In genomic region chr2:48949743-48950251, GRCm38 (mm10) we compare ENCODE assay signal across 8 mouse cellular contexts. TPM values are rescaled to one million over a fixed set of nuclear protein-coding genes. Genes with fewer than 3 reads are reported as not detected.
DNase-seq lines count a peak whose midpoint lies in the region; ATAC-seq and TF ChIP-seq lines count a peak whose summit lies in the region.

No protein-coding gene starts in this region.

- peak overlapping the region; percentile 70 for H3K27ac ChIP-seq in ES-E14 (ENCODE audit: insufficient read depth, low read depth, low read length, poor library complexity, severe bottlenecking)
- peak overlapping the region; percentile 95 for H3K27ac ChIP-seq in heart, embryonic 14.5 days (replicated peaks in 1 of 2; ENCODE audit: control insufficient read depth in 1 of 2, insufficient read depth in 1 of 2, low read depth in 2 of 2, low read length in 2 of 2)
- peak overlapping the region; percentile 94 for H3K27ac ChIP-seq in lung, embryonic 14.5 days (ENCODE audit: low read depth)
- H3K27ac ChIP-seq in olfactory bulb, adult 2 months (ENCODE audit: insufficient read depth, low read depth, low read length), result peak overlapping the region; percentile 100

- H3K9ac ChIP-seq in ES-E14 (ENCODE audit: insufficient read depth, low read depth, low read length, poor library complexity, severe bottlenecking), result peak overlapping the region; percentile 95
- peak overlapping the region; percentile 96 for H3K9ac ChIP-seq in heart, embryonic 14.5 days (ENCODE audit: low read length)
- H3K9ac ChIP-seq in lung, embryonic 14.5 days, result peak overlapping the region; percentile 80

- WGBS in heart, embryonic 14.5 days, result 0% methylated on average over 8 of the region's 9 CpGs
- 0% methylated on average over 9 of the region's 9 CpGs for WGBS in lung, embryonic 14.5 days
- WGBS in olfactory bulb, adult 2 months, result 1% methylated on average over 9 of the region's 9 CpGs

- H3K4me2 ChIP-seq in heart, embryonic 14.5 days (ENCODE audit: low read length), result peak overlapping the region; percentile 86
- H3K4me2 ChIP-seq in lung, embryonic 14.5 days, result peak overlapping the region; percentile 68

- DNase-seq in ES-E14 (ENCODE audit: low read depth, low spot score), result peak; percentile 30
- DNase-seq in adrenal gland, postnatal 25 days, result peak; percentile 34
- DNase-seq in kidney, postnatal 25 days, result peak; percentile 39 to 63
- peak; percentile 64 for DNase-seq in lung, embryonic 14.5 days
- peak; percentile 34 for DNase-seq in urinary bladder, adult 2 months (ENCODE audit: low spot score)

- peak; percentile 20 for ATAC-seq in heart, embryonic 14.5 days (ENCODE audit: insufficient number of reproducible peaks, insufficient read depth, low FRiP score, low read depth)
- ATAC-seq in lung, embryonic 14.5 days (ENCODE audit: insufficient read depth), result peak; percentile 70

- no peaks in the 10 kb centered on the region for H3K27me3 ChIP-seq in erythroblast, embryonic 14.5 days (ENCODE audit: control insufficient read depth)
- H3K27me3 ChIP-seq in heart, embryonic 14.5 days (ENCODE audit: control insufficient read depth, insufficient read depth, low read length), result no peaks in the 10 kb centered on the region
- H3K27me3 ChIP-seq in lung, embryonic 14.5 days (ENCODE audit: insufficient read depth, low read length), result no peaks in the 10 kb centered on the region

- no peaks in the 10 kb centered on the region for H3K36me3 ChIP-seq in ES-E14 (ENCODE audit: control insufficient read depth, insufficient read depth, low read length, poor library complexity, severe bottlenecking)
- peaks cover 2% of the 10 kb centered on the region for H3K36me3 ChIP-seq in erythroblast, embryonic 14.5 days (ENCODE audit: control insufficient read depth)
- no peaks in the 10 kb centered on the region for H3K36me3 ChIP-seq in heart, embryonic 14.5 days (ENCODE audit: control insufficient read depth, insufficient read depth, low read length)
- H3K36me3 ChIP-seq in lung, embryonic 14.5 days (ENCODE audit: insufficient read depth), result no peaks in the 10 kb centered on the region

- TF ChIP-seq CTCF in lung, embryonic 14.5 days (IDR thresholded peaks at IDR 0.05; ENCODE audit: low read depth), result no peak
- no peak for TF ChIP-seq CTCF in olfactory bulb, adult 2 months (IDR thresholded peaks at IDR 0.05; ENCODE audit: insufficient read depth, low read depth, low read length)

- peaks cover 0 to 3% of the 10 kb centered on the region in 2 experiments; a peak in 1 of 4 replicates for H3K4me1 ChIP-seq in ES-E14 (ENCODE audit: control insufficient read depth in 2 of 2, insufficient read depth in 2 of 2, low read length in 2 of 2, poor library complexity in 1 of 2)
- peaks cover 23% of the 10 kb centered on the region for H3K4me1 ChIP-seq in erythroblast, embryonic 14.5 days (ENCODE audit: control insufficient read depth)
- peaks cover 0 to 8% of the 10 kb centered on the region in 2 experiments; a peak in 2 of 4 replicates for H3K4me1 ChIP-seq in heart, embryonic 14.5 days (ENCODE audit: control insufficient read depth in 2 of 2, insufficient read depth in 2 of 2, low read length in 2 of 2)
- peaks cover 4% of the 10 kb centered on the region; the same call in 1 of the 2 replicates for H3K4me1 ChIP-seq in lung, embryonic 14.5 days (ENCODE audit: insufficient read depth)
- H3K4me1 ChIP-seq in olfactory bulb, adult 2 months (ENCODE audit: control insufficient read depth, insufficient read depth, low read length), result no peaks in the 10 kb centered on the region

- no peaks in the 10 kb centered on the region for H3K9me3 ChIP-seq in ES-E14 (ENCODE audit: control insufficient read depth, insufficient read depth, low read depth, low read length)
- no peaks in the 10 kb centered on the region for H3K9me3 ChIP-seq in erythroblast, embryonic 14.5 days (ENCODE audit: control insufficient read depth, low read length)
- H3K9me3 ChIP-seq in heart, embryonic 14.5 days (ENCODE audit: control insufficient read depth, low read length), result no peaks in the 10 kb centered on the region
- no peaks in the 10 kb centered on the region for H3K9me3 ChIP-seq in lung, embryonic 14.5 days (ENCODE audit: low read depth, low read length)

- peak overlapping the region; percentile 94 to 98 for H3K4me3 ChIP-seq in ES-E14 (ENCODE audit: insufficient read depth in 1 of 2, low read depth in 1 of 2, low read length in 2 of 2, poor library complexity in 1 of 2, severe bottlenecking in 1 of 2)
- peak overlapping the region; percentile 79 for H3K4me3 ChIP-seq in erythroblast, embryonic 14.5 days (replicated peaks)
- peak overlapping the region; percentile 85 to 97 for H3K4me3 ChIP-seq in heart, embryonic 14.5 days (ENCODE audit: control insufficient read depth in 1 of 2, insufficient read depth in 1 of 2, low read depth in 1 of 2, low read length in 2 of 2)
- peak overlapping the region; percentile 94 for H3K4me3 ChIP-seq in lung, embryonic 14.5 days (ENCODE audit: low read depth, low read length)
- H3K4me3 ChIP-seq in olfactory bulb, adult 2 months (ENCODE audit: insufficient read depth, low read depth, low read length), result peak overlapping the region; percentile 95

- in situ Hi-C loops in ES-E14 (cut with MboI; ENCODE audit: low sequenced_read_pairs in 2 of 2, unreplicated experiment in 2 of 2), result no loop called here

- 0 out of 2 replicates have a peak, but pooled peaks have one; percentile 22 for TF ChIP-seq POLR2A in olfactory bulb, adult 2 months (IDR thresholded peaks at IDR 0.05; ENCODE audit: insufficient read depth, low read depth, low read length)

TF ChIP-seq in ES-E14, 5 proteins besides CTCF, POLR2A, EP300 and RAD21:
- TF ChIP-seq ZC3H11A (IDR thresholded peaks at IDR 0.05; ENCODE audit: borderline replicate concordance, low read depth, low read length) (no peak), CHD2 (IDR thresholded peaks at IDR 0.05; ENCODE audit: low read depth, low read length) (no peak), MAFK (IDR thresholded peaks at IDR 0.05; ENCODE audit: insufficient read depth, low read depth, low read length) (no peak), ZNF384 (IDR thresholded peaks at IDR 0.05; ENCODE audit: low read depth, low read length) (no peak), HCFC1 (IDR thresholded peaks at IDR 0.05; ENCODE audit: borderline replicate concordance, insufficient read depth, low read length) (no peak)
TF ChIP-seq in ES-E14: peak in this region for 0.

RNA-seq across cellular contexts. Expression of gene Orc4, which starts 0.3 kb away (rescaled TPM):
- 45.8 and 55.9 TPM in 2 replicates for total RNA-seq in ES-E14 (2012; rRNA removed)
- 77.8 and 78.0 TPM in 2 replicates for total RNA-seq in adrenal gland, postnatal 25 days (2021)
- polyA plus RNA-seq in erythroblast, embryonic 14.5 days (2012), result 0.58 and 1.0 TPM in 2 replicates
- 82.5 and 84.8 TPM in 2 replicates for polyA plus RNA-seq in heart, embryonic 14.5 days (2014; fragmentation: Nextera tagmentation; extraction: Ambion mirVana)
- polyA plus RNA-seq in lung, embryonic 14.5 days (2014; fragmentation: Nextera tagmentation; extraction: Ambion mirVana), result 109 and 110 TPM in 2 replicates
- not detected in 2 replicates for polyA plus RNA-seq in olfactory bulb, adult 2 months (2012; ENCODE audit: insufficient read depth, insufficient read length, low replicate concordance, missing spikeins)
- 50.5 and 64.0 TPM in 2 replicates for polyA plus RNA-seq in urinary bladder, adult 2 months (2012; rRNA removed)

RNA-seq across cellular contexts. Expression of gene Mbd5, which starts 0.5 kb away (rescaled TPM):
- total RNA-seq in ES-E14 (2012; rRNA removed), result 12.0 and 12.3 TPM in 2 replicates
- total RNA-seq in adrenal gland, postnatal 25 days (2021), result 51.8 and 60.5 TPM in 2 replicates
- 0.02 and 0.30 TPM in 2 replicates for polyA plus RNA-seq in erythroblast, embryonic 14.5 days (2012)
- 22.8 and 26.2 TPM in 2 replicates for polyA plus RNA-seq in heart, embryonic 14.5 days (2014; fragmentation: Nextera tagmentation; extraction: Ambion mirVana)
- 29.0 and 29.8 TPM in 2 replicates for polyA plus RNA-seq in lung, embryonic 14.5 days (2014; fragmentation: Nextera tagmentation; extraction: Ambion mirVana)
- polyA plus RNA-seq in olfactory bulb, adult 2 months (2012; ENCODE audit: insufficient read depth, insufficient read length, low replicate concordance, missing spikeins), result not detected in 2 replicates
- 9.7 and 14.5 TPM in 2 replicates for polyA plus RNA-seq in urinary bladder, adult 2 months (2012; rRNA removed)

Comparison
In these comparisons a context has a peak if more than half of its experiments do, and no peak if none do; other contexts are left out.
1. Peak in every context shown above with its lines: DNase-seq, ATAC-seq, H3K4me3 ChIP-seq and H3K27ac ChIP-seq.
2. RNA of gene Orc4, which starts 0.3 kb away (polyA plus RNA-seq): 109 to 110 TPM in lung, embryonic 14.5 days, 82.5 to 84.8 TPM in heart, embryonic 14.5 days and 50.5 to 64.0 TPM in urinary bladder, adult 2 months; 0.58 to 1.0 TPM in erythroblast, embryonic 14.5 days and not detected in olfactory bulb, adult 2 months; every median in the first group is over 10 times any median in the second.